Mouse (Mus musculus) CD4-positive naive resting alpha-beta T cell, adult 76 days (primary cell): ENCODE results near the gene Gm11939. TPM values are rescaled to one million over a fixed set of nuclear protein-coding genes. Genes with fewer than 3 reads are reported as not detected.

Source experiments
- total RNA-seq: library from RNA; stranded (reverse); gene quantifications from one replicate; pipeline ENCODE4 v1.2.4, GENCODE M21; 2023

The Gm11939 gene
- not detected for total RNA-seq

DNA sequence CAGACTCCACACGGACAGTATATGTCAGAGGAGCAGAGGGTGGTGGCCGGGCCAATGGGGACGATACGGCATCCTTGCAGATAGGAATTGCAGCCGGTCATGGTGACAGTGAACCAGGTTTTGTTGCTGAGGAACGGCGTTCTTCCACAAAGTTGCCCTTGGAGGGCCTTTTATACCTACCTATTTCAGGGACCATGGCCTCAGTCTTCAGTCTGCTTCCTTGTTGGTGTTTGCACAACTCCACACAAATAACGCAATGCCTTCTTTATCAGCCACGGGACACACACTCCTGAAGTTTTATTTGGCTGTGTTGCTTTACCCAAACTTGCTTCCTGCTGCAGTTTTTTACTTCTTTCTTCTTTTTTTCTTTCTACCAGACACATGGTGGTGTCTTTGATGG is at the start of gene Gm11939:
TSS of gene Gm11939 (minus strand) at position 101 of the 400 bp plus-strand sequence.

DNA sequence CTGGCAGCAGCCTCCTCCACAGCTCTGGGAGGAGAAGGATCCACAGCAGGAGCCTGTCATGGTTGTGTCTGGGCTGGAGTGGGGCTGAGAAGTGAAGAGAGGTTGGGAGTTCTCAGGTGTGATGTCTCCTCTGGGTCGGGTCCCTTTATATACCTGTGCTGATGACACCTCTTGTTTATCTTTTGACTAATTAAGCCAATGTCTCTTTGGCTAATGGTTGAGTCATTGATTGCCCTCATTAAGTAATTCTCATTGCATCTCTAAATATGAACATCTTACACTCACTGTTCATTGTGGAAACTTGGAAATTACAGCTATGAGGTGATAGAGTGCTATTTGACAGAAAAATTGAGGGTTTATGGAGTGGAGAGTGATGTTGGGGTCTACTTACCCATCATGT is 43.9 kb upstream of the Gm11939 start, which contains the start of gene Gm11938:
TSS of gene Gm11938 (minus strand) at position 101 of the 400 bp plus-strand sequence.

DNA sequence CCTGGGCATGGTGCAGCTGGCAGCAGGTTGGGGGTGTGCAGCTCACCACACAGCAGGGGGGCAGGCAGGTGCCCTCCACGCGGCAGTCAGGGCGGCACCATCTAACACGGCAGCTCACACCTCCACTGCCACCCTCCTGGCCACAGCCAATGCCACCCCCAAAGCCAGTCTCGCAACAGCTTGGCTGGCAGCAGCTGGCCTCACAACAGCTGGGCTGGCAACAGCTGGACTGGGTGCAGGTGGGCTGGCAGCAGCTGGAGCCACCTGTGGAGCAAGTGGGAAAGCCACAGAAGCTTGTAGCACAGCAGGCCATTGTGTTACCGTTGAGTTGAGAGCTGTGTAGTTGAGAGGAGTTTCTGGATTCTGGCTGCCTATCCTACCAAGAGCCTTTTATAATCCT is 38.5 kb upstream of the Gm11939 start, which contains the start of gene Krtap9-3:
TSS of gene Krtap9-3 (minus strand) at position 364 of the 400 bp plus-strand sequence.

DNA sequence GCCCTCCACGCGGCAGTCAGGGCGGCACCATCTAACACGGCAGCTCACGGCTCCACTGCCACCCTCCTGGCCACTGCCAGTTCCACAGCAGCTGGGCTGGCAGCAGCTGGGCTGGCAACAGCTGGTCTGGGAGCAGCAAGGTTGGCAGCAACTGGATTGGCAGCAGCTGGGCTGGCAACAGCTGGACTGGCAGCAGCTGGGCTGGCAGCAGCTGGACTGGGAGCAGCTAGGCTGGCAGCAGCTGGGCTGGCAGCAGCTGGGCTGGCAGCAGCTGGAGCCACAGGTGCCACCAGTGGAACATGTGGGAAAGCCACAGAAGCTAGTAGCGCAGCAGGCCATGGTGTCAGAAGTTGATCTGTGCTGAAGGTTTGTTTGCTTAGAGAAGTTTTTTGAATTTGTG is 31.7 kb upstream of the Gm11939 start, which contains the start of gene Krtap1-3:
TSS of gene Krtap1-3 (minus strand) at position 359 of the 400 bp plus-strand sequence.

DNA sequence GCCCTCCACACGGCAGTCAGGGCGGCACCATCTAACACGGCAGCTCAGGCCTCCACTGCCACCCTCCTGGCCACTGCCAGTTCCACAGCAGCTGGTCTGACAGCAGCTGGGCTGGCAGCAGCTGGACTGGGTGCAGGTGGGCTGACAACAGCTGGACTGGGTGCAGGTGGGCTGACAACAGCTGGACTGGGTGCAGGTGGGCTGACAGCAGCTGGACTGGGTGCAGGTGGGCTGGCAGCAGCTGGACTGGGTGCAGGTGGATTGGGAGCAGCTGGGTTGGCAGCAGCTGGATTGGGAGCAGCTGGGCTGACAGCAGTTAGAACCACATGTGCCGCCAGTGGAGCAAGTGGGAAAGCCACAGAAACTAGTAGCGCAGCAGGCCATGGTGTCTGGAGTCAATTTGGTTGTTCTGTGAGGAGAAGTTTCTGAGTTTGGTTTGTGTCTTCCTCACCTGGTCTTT is 24.0 kb upstream of the Gm11939 start, which contains the start of gene Krtap1-4:
TSS of gene Krtap1-4 (minus strand) at position 410 of the 460 bp plus-strand sequence.

DNA sequence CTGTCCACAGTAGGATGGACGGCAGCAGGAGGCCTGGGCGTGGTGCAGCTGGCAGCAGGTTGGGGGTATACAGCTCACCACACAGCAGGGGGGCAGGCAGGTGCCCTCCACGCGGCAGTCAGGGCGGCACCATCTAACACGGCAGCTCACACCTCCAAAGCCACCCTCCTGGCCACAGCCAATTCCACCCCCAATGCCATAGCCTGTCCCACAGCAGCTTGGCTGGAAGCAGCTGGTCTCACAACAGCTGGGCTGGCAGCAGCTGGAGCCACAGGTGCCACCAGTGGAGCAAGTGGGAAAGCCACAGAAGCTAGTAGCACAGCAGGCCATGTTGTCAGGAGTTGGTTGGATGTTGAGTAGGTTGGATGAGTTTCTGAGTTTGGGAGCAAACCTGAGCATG is 21.4 kb upstream of the Gm11939 start, which contains the start of gene Krtap1-5:
TSS of gene Krtap1-5 (minus strand) at position 381 of the 400 bp plus-strand sequence.

DNA sequence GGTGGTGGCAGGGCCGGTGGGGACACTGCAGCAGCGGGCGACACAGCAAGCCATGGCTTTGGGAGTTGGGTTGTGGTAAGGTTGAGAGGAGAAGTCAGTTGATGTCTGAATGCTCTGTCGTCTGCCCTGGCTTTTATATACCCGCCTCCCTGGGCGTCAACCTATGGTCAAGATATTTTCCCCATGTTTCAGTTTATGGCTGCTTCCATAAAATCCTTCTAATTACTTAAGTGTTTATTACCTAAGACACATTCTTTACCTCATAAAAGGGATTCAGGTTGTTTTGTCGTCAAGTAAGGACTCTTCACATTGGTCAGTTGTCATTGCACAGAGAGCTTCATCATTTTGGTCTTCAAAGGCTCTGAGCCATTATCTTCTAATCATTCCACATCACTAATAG is 7.3 kb upstream of the Gm11939 start, which contains the start of gene Krtap3-1:
TSS of gene Krtap3-1 (minus strand) at position 101 of the 400 bp plus-strand sequence.

DNA sequence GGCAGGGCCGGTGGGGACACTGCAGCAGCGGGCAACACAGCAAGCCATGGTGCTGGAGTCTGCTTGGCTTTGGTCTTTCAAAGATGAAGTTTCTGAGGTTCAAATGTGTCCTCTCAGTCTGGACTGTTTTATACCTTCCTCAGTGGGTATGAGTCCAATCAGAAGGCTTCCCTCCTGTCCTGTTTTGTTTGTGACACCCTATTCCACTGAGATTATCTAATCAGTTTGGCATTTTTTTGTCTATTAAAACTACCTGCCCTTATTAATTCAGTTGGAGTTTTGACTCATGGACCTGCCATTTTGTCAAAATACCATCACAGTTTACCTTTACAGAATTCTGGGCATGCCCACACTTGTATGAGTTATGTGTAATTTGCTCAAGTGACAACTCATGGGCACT is 2.5 kb downstream of the Gm11939 start, which contains the start of gene Krtap3-2:
TSS of gene Krtap3-2 (minus strand) at position 101 of the 400 bp plus-strand sequence.

DNA sequence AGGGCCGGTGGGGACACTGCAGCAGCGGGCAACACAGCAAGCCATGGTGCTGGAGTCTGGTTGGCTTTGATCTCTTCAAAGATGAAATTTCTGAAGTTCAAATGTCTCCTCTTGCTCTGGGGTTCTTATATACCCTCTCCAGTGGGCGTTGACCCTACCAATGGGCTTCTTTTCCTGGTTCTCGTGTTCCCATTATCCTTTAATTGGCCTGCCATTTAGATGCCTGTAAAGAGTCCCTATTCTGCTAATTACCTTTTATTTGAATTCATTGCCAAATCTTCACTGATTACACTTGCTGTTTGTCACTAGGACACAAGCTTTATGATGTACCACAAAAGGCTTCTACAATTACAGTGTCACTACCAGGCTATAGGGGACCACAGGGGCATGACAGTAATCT is 8.5 kb downstream of the Gm11939 start, which contains the start of gene Krtap3-3:
TSS of gene Krtap3-3 (minus strand) at position 101 of the 400 bp plus-strand sequence.

DNA sequence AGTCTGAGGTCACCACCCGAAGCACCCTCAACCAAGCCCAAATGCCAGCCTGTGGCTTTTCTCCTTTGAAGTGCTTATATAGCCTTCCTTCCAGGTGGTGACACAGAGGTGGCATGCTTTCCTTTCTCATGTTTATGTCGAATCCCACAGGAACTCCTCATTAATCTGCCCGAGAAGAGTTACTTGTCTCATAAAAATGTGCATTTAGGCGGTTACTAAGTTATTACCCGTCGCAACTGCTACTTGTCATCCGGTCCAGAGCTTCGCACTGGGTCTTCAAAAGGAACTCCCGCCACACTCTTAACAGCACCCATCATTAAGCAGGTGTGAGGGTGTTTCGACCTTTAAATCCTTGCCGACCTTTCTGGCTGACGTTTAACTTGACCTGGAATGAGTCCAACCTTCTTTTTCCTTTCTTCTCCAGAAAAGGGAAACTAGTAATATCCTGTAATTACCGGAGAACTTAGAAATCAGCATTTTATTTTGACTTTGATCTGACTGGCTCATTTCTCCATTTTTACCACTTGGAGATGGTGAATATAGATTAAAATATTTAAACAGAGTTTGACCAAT is 37.9 kb downstream of the Gm11939 start, which contains the start of gene Krt39:
TSS of gene Krt39 (minus strand) at position 51 of the 573 bp plus-strand sequence.

Other genes with a start within 250 kb of the Gm11939 start
- not detected for gene Krt25, start 236.5 kb downstream of the Gm11939 start, total RNA-seq
- not detected for gene Krt26, start 221.5 kb downstream of the Gm11939 start, total RNA-seq
- not detected for gene Krt27, start 208.4 kb downstream of the Gm11939 start, total RNA-seq
- gene Krt28, start 184.6 kb downstream of the Gm11939 start, total RNA-seq = not detected
- 4.6 TPM for gene Krt10, start 170.1 kb downstream of the Gm11939 start, total RNA-seq
- gene Krt12, start 137.2 kb downstream of the Gm11939 start, total RNA-seq = not detected
- not detected for gene Krt20, start 121.3 kb downstream of the Gm11939 start, total RNA-seq
- not detected for gene Krt23, start 66.3 kb downstream of the Gm11939 start, total RNA-seq
- not detected for gene Krt39, start 38.1 kb downstream of the Gm11939 start, total RNA-seq
- gene Krt40, start 16.3 kb downstream of the Gm11939 start, total RNA-seq = not detected
- not detected for gene Krtap3-3, start 8.6 kb downstream of the Gm11939 start, total RNA-seq
- gene Krtap3-2, start 2.6 kb downstream of the Gm11939 start, total RNA-seq = not detected
- not detected for gene Krtap3-1, start 7.2 kb upstream of the Gm11939 start, total RNA-seq
- gene Krtap1-5, start 21.6 kb upstream of the Gm11939 start, total RNA-seq = not detected
- gene Krtap1-4, start 24.2 kb upstream of the Gm11939 start, total RNA-seq = not detected
- gene Krtap1-3, start 31.9 kb upstream of the Gm11939 start, total RNA-seq = not detected
- gene Krtap9-3, start 38.6 kb upstream of the Gm11939 start, total RNA-seq = not detected
- gene Gm11938, start 43.8 kb upstream of the Gm11939 start, total RNA-seq = not detected
- gene Gm11937, start 50.7 kb upstream of the Gm11939 start, total RNA-seq = not detected
- gene Krtap2-4, start 55.4 kb upstream of the Gm11939 start, total RNA-seq = not detected
- not detected for gene Gm11562, start 61.0 kb upstream of the Gm11939 start, total RNA-seq
- gene Krtap4-1, start 68.8 kb upstream of the Gm11939 start, total RNA-seq = not detected
- gene Krtap4-2, start 75.6 kb upstream of the Gm11939 start, total RNA-seq = not detected
- gene Krtap4-7, start 84.6 kb upstream of the Gm11939 start, total RNA-seq = not detected
- gene Gm11555, start 90.8 kb upstream of the Gm11939 start, total RNA-seq = not detected
- not detected for gene Gm11563, start 99.5 kb upstream of the Gm11939 start, total RNA-seq
- gene Krtap4-6, start 106.5 kb upstream of the Gm11939 start, total RNA-seq = not detected
- not detected for gene Gm14190, start 131.3 kb upstream of the Gm11939 start, total RNA-seq
- not detected for gene Gm14180, start 174.8 kb upstream of the Gm11939 start, total RNA-seq
- not detected for gene Gm11595, start 213.4 kb upstream of the Gm11939 start, total RNA-seq
- not detected for gene Krtap4-8, start 221.2 kb upstream of the Gm11939 start, total RNA-seq
- not detected for gene Krtap4-9, start 225.7 kb upstream of the Gm11939 start, total RNA-seq
- gene Gm11596, start 234.0 kb upstream of the Gm11939 start, total RNA-seq = not detected
- gene Gm11569, start 239.5 kb upstream of the Gm11939 start, total RNA-seq = not detected
- gene Gm11554, start 245.0 kb upstream of the Gm11939 start, total RNA-seq = not detected